Mouse (Mus musculus): Measurements from ENCODE around the gene Metap2.
"Not testable (repeated sequence)": the region's sequence is repeated elsewhere in the genome, so short reads cannot be mapped to it uniquely, and the experiment has no call there.

The Metap2 gene

DNA sequence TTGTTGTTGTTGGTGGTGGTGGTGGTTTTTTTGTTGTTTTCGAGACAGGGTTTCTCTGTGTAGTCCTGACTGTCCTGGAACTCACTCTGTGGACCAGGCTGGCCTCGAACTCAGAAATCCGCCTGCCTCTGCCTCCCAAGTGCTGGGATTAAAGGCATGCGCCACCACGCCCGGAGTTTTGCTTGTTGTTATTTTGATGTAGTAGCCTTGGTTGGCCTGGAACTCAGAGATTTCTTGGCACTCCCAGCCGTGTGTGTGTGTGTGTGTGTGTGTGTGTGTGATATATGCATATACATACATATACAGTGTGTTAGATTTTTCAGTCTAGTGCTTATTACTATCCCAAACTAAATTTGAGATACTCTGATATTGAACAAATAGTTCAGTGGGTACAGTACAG, 61.8 kb downstream of the Metap2 start:
- DNase-seq (ENCODE audit: low read depth) = not testable (repeated sequence)

DNA sequence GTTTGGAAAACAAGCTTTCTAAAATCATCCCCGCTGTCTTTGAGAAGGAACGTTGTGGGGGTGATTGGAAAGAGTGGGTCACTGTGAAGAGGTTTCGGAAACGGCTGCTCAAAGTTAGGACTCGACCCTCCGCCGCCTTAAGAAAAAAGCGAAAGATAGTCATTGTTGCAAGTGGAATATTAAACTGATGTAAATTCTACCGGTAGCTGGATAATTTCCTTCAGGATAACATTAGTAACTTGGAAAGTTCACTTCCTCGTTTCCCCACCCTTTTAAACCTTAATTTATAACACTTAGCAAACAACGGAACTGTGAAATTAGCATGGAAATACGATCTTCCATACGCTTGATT, 62.5 kb downstream of the Metap2 start:
- DNase-seq (ENCODE audit: low read depth) = no peak

DNA sequence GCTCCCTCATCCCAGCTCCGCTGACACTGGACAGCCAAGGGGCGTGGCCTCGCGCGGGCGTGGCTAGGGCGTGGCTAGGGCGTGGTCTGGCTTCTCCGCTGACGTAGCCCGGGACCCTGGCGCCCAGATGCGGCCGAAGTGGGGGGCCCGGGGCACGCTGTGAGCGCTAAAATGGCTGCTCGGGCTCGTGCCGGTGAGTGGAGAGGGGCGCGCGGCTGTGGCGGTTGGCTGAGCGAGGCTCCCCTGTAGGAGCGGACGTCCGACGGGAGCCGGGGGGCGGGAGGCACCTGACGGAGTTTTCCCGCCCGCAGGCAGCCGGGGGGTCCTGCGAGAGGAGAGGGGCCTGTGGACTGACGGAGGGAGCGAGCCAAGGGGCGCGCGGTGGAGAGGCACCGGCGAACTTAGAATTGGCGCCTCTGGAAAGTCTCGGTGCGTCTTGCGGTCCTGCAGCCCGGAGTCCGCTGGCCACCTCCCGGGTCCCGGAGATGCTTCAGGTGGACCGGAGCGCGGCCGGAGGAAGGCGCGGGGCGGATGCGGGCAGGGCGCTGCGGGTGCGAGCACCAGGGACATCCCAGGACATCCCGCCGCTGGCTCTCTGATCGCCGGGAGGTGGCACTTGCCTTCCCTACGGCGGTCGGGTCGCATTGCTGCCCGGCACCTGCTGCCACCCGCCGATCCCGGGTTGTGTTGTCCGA, 63.0 kb downstream of the Metap2 start:
- DNase-seq (ENCODE audit: low read depth) = no peak

DNA sequence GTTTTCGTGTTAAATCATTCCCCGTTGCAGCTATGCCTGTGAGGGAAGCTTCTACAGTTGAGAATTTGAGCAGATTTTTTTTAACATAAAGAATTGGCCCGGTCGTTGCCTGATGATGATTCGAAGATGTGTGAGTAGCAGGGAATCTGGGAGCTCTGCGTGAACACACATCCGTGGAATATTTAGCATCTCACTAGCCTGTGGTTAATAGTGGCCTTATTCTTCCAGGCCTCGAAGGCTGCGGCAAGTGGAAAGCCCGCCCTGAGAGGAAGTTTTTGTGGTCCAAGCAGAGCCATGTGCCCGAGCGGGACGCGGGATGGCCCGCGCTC, 63.6 kb downstream of the Metap2 start:
- no peak for DNase-seq (ENCODE audit: low read depth)

DNA sequence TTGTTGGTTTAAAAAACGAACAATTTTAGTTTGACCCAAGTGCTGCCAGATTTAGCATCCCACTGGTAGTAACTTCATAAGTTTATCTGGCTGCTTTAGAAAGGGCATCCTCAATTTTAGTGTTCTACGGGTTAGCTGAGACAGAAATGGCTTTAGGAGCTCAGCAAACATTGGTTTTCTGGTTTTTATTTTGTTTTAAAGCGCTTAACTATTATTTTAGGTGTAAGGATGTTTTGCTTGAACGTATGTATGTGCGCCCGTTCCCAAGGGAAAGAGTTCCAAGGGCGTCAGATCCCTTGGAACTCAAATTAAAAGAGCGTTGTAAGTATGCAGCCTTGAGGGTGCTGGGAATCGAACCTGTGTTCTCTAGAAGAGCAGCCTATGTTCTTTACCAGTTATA, 64.1 kb downstream of the Metap2 start:
- no peak for DNase-seq (ENCODE audit: low read depth)

DNA sequence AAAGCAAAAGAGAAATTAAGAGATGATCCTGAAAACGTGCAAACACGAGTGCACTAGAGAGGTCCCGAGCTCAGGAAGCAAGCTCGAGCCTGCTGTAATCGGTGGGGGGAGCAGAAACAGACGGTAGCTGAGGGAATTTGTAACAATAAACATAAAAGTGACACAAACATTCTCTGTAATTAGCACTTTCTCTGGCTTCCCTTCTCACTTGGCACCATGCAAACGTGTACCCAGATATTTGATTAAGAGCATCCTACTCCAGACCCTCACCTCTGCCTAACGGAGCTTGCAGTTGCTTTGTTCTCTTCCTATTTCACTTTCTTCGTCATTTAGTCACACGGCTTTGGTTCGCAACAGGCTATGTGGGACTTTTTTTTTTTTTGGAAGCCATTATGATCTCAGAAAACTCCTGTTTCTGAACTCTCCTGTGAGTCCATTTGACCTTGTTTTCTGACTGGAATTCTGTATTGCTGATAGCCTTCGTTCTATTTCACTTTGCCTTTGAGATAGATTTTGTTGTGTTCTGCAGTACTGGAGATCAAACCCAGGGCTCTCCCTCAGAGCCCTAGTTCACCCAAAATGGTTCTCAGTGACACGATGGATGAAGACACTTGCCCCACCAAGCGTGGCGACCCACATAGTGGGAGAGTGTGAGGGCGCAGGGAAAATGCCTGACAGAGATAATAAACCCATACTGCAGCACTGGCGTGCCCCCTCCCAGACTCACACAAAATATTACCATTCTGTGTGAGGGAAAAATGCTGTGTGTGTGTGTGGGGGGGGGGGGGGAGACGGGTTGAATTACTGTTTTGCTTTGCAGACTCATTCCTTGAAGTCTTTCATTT, 64.9 kb downstream of the Metap2 start:
- DNase-seq (ENCODE audit: low read depth) = no peak

DNA sequence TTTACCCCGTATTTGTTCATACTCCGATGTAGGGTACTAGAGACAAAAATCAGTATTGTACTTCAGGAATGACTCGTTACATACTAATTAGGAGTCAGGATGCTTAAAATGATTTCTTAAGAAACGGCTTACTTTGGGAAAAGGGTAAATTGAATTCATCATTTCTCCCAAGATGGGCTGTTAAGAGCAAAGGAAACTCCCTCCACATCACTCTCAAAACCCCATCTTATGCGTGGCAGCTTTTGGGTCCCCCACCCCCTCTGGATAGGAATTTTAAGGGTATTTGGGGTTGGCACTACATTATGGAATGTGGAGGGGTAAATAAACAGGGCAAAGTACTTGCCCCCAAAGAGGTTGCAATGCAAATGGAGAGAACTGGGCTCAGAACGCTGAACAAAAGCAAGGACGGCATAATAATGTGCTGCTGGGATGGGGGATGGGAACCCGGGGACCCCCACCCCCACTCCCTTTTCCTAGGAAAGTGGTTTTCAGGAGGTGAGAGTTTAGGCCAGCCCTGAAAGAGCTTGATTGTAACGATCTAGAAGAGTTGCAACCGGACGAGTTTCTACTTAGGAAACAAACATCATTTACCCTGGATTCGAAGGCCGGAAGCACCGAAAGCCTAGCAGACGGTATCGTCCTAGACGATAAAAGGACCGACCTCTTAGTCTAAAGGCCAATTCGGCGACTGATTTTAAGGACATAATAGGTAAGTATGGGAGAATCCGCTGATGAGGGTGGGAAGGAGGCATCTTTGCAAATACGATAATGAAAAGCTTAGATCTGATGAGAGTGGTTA, 65.8 kb downstream of the Metap2 start, which contains the start of gene Usp44:
TSS of gene Usp44 (plus strand) at position 625 of the 799 bp plus-strand sequence.
- DNase-seq (ENCODE audit: low read depth) = no peak

DNA sequence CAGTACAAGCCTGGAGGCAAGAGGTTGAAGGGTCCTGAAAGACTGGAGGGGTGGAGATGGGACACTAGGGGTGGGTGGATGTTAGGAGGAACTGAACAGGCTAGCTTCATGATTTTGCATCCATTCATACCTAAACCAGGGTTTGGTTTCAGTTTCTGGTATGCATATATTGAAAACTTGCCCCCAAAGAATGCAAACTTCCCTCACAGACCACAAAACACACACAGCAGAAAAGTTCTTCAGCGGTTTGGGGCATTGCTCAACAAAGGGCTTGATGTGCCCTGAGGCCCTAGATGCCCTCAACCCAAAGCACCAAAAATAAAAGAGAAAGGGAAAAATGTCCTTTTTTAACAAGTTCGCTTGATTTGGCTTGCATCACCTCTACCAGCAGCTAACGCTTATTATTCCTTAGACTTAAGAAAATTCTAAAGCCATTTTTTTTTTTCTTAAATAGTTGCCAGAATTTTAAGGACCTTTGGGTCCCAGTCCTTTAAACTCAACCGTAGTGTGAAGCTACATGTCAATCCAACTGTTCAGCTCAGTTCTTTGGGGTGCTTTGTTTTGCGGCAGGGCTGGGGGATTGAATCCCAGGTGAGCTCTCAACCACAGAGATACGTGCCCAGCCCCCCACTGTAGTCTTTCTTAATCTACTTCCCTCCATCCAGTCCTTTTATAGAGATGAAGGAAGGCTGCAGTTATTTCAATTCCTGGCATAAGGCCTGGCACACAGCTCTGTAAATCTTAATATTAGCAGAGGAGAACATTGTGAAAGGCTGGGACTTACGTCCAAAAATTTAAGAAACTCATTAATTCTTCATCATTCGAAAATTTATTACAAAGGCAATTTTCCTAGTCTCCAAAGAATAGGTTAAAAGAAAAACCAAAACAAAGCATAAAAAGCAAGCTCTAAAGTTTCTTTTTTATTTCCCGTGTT, 66.7 kb downstream of the Metap2 start:
- peak; percentile 76 for DNase-seq (ENCODE audit: low read depth)

DNA sequence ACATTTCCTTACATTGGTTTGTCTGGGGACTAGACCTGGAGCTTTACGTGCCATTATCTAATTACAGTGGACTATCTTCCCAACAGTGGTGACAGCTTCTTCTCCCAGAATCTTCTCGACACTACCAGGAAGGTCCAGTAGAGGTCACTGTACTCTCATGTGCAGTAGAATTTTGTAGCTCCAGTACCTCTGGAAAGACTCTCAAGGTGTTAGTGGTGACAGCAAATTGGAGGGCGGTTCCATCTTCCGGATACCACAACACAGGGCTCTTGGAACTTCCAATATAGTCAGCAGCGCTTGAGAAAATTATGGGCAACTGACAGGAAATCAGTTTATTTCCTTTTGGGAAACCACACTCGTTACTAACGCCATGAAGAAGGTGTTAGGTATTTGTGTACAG, 78.2 kb downstream of the Metap2 start:
- peak; percentile 85 for DNase-seq (ENCODE audit: low read depth)

DNA sequence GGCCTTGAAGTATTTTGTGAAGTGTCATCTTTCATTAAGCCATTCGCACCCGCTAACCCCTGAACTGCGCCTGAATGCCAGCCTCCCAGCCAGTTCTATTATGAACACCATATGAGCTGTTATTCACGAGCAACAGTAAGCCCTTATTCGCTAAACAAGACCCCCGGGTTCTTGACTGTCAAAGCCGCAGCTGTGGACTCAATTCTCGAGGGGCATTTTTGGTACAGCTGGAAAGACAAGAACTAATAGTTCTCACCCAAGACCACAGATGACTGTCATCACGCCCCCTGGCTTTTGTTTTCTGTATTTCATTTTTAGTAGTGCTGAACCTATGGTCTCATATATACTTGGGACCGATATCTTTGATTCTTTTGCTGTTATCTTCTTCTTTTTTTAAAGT, 83.1 kb downstream of the Metap2 start:
- no peak for DNase-seq (ENCODE audit: low read depth)

DNA sequence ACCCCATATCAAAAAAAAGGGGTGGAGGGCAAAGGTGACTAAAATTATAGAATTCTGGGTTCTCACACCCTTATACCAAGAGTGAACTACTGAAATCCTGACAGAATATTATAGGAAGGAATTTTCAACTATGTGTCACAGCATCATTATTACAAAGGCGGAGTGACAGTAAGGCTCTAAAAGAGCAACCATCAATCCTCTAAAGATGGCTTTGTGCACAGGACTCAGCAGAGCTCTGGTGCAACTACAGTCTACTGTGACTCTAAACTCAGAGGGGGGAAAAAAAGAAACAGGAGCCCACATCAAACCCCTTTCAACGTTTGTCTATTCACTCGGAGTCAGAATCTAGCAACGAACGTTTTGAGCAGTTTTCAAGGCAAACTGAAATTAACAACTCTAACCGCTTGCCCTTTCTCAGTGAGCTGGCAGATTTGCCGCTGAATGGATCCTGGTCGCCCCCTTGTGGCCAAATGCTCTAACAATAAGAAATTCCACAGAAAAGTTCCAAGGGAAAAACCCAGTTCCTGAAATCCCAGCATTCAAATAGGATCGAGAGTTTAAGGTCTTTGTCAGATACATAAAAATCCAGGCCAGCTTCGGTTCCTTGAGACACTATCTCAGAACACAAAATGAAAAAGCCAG, 84.0 kb downstream of the Metap2 start:
- peak; percentile 91 for DNase-seq (ENCODE audit: low read depth)

DNA sequence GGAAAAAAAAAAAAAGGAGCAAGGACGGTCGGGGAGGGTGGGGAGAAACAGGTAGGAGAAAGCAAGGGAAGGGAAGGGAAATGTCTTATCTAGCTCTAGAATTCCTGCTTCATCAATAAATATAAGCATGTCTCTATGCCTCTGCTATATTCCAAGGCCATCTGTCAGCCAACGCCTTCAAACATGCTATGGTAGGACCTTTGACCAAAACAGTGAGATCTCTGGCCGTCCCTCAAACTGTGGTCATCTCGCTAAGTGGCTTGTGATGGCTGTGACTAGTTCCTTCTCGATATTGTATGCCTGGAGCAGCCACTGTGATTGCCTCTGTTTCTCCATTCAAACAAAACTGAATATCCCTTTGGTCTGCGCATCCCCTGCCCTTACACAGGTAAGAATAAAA, 84.8 kb downstream of the Metap2 start:
- no peak for DNase-seq (ENCODE audit: low read depth)

DNA sequence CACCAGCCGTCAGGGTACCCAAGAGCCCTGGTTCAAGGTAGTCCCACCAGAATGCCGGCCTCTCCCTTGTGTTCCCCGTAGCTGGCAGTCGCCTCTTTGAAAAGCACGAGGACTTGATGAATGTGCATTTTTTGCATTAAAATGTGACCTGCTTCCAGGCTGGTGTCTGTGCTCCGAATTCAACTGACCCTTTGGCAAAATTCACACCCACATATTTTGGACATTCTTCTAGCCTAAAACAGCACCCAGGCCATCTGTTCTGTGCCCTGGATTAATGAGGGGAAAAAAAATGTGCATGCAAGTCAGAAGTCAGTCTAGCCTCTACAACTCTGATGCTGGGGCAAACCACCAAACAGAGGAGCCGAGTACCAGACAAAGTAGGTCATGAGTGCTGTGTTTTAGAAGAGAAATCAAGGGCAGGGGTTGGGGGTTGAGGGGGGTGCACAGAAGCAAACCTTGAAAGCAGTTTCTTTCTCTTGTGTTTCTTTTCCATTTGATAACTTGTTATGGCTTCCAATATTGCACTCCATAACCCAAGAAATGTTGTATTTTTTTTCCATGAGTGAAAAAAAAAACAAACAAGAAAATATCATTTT, 86.2 kb downstream of the Metap2 start:
- DNase-seq (ENCODE audit: low read depth) = peak; percentile 1

DNA sequence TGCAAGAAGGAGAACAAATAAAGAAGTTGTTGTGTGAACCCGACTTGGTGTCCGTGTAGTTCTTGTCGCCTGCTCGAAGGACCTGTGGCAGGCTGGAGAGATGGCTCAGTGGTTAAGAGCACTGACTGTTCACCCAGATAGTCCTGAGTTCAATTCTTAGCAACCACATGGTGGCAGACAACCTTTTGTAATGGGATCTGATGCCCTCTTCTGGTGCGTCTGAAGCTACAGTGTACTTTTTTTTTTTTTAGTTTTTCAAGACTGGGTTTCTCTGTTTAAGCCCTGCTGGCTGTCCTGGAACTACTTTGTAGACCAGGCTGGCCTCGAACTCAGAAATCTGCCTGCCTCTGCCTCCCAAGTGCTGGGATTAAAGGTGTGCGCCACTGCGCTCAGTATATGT, 87.5 kb downstream of the Metap2 start:
- not testable (repeated sequence) for DNase-seq (ENCODE audit: low read depth)
